Mouse (Mus musculus): ENCODE data around the gene Mthfd1l. TPM values are rescaled to one million over a fixed set of nuclear protein-coding genes. Genes with fewer than 3 reads are reported as not detected.

Mthfd1l gene
- 1 to 10 TPM; 2.0 to 2.5 TPM for total RNA-seq (2021)
- long read RNA-seq, experiment 1, partial matches to known transcripts: 1 of 3 reads
- long read RNA-seq, experiment 1, other reads (novel, unspliced or antisense): 1 of 3 reads
- long read RNA-seq, experiment 2, partial matches to known transcripts: 1 of 3 reads
- long read RNA-seq, experiment 2, other reads (novel, unspliced or antisense): 1 of 3 reads

- intact Hi-C loops (cut with DNase I; ENCODE audit: low total_unique reads): no loop called here
- DNase-seq: peak; percentile 80
Measured at GRCm38 (mm10) chr10:3972981-3973588, at the start of gene Mthfd1l. Mthfd1l (plus strand) TSS chr10:3973118.

DNA sequence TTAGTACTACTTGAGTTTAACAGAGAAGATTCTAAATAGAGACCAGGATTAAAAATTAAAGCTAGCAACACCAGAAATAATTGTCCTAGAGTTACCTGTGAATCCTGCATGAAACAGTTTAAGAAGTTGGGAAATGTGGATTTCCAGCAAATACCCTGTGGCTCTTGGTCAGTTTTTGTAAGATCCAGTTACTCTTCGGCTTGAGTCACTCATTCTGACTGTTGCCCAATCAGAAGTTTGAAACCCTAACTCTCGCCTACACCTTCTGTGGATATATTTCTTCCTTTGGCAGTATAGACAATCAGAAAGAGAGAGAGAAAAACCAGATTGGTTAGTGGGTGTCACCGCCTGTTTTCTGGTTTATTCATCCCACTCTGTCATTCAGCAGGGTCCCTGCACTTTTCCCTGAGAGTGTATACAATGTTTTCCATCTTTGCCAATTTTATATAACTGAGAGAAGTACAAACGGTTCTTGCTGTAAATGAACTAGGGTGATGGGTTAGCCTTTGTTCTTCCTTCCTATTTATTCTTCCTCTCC is 44.8 kb upstream of the Mthfd1l start:
- no peak for DNase-seq
- intact Hi-C loops (cut with DNase I; ENCODE audit: low total_unique reads): no loop called here

- DNase-seq: no peak
- intact Hi-C loops (cut with DNase I; ENCODE audit: low total_unique reads): no loop called here
Measured at GRCm38 (mm10) chr10:3931831-3932230, 41.1 kb upstream of the Mthfd1l start.

DNA sequence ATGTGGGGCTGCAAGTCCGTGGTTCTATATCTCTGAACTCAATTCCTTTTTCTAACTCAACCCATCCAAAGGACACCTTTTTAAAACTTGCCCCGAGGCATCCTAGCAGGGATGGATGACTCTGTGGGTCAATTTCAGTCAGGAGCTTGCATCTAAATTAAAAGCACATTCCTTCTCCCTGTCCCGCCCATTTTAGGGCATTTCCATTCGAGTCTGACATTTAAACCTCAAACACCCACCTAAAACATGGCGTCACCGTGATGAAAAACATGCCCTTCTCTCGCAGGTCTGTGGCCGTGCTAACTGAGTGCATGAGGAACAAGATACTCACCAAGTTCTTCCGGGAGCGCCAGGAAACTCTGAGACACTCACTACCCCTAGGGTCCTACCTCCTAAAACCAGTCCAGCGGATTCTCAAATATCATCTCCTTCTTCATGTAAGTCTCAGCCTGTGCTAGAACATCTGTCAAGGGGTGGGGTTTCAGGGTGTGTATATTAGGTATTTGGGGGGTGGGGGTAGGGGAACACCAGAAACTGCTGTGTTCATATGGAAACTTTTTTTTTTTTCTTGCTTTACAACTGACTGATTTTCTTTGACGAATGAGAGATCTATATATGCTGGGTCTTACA is 39.5 kb upstream of the Mthfd1l start:
- intact Hi-C loops (cut with DNase I; ENCODE audit: low total_unique reads): no loop called here
- no peak for DNase-seq

DNA sequence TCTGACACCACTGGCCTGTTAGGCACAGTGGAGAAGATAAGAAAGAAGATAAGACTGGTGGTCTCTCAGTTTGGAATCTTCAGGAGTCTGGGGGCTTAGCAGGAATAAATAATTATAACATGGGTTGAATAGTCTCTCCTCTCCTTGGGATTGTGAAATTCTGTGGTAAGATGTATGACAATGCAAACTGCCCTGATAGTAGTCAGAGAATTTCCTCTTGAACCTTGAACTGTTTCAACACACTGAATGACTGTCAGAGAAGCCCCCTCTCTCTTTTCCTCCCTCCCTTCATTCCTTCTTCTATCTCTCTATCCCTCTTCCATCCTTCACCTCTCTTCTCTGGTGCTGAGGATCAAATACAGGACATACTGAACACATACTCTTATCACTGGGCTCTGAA is 36.1 kb upstream of the Mthfd1l start:
- intact Hi-C loops (cut with DNase I; ENCODE audit: low total_unique reads): no loop called here
- no peak for DNase-seq

DNA sequence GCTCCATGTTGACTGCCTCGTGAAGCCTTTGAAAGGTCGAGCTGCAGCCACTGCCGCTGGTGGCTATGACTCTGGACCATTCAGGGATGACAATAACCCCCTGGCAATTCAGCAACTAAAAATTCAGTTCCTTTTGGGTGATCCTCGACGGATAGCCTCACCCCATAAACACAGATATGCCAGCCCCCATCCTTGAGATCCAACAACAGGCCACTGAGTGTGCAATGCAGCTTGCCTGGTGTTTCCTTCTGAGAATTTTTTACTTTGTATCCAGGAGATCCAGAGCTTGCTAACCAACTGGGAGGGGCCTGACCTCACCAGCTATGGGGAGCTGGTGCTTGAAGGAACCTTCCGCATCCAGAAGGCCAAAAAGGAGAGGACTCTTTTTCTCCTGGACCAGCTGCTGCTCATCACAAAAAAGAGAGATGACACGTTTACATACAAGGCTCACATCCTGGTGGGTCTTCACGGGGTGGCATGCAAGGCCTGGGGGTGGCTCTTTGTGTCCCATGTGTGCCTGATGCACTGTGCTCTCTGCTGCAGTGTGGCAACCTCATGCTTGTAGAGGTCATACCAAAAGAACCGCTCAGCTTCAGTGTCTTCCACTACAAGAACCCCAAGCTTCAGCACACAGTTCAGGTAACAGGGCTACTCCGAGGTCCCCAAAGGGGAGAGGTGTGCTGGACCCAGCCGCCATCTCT is 32.9 kb upstream of the Mthfd1l start:
- no peak for DNase-seq
- intact Hi-C loops (cut with DNase I; ENCODE audit: low total_unique reads): loop anchor here (5.0 kb wide), 1 partner anchor 608 kb away; no protein-coding TSS in a partner anchor

DNA sequence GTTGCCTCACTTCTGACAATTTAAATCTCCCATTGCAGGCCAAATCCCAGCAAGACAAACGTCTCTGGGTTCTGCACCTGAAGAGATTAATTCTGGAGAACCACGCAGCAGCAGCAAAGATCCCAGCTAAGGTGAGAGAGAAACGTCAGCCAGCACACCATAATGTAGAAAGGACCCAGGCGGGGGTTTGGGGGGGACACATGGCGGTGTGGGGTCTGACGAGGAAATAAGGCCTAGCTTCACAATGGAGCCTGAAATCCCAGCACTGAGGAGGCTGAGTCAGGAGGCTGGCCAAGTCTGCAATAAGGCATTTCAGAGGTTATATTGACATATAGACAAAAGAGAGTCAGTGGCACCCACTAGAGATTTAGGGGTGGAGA is 32.3 kb upstream of the Mthfd1l start:
- DNase-seq: no peak
- intact Hi-C loops (cut with DNase I; ENCODE audit: low total_unique reads): loop anchor here (5.0 kb wide), 1 partner anchor 608 kb away; no protein-coding TSS in a partner anchor

DNA sequence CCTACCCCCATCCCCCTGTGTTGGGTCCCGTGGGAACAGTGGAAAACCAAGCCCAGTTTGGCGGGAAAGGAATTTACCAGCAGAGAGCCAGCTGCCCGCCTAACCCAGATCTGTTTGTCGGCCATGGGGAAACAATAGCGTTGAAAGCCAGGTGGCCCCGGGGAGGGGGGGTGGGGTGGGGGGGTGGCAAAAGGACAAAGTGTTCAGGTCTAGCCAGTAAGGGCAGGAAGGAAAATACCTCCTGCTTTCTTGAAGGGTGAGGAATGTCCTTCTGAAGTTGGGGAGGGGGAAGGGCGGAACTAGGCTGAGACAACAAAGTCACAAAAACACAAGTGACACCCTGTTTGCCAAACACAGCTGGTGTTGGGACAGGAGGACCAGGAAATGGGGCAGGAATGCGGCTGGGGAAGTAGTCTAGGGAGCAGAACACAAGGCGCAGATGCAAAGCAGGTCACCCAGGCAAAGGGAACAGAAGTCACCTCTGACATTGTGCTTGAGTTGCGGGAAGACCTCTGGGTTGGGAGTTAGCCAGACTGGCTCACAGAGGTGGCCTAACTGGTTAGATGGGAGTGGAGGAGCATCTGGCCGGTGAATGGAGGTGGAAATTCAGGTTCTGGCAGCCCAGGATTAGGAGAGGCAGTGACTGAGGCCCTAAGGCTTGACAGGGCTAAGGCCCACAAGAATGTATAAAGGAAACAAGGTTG is 31.7 kb upstream of the Mthfd1l start:
- intact Hi-C loops (cut with DNase I; ENCODE audit: low total_unique reads): loop anchor here (5.0 kb wide), 1 partner anchor 609 kb away; no protein-coding TSS in a partner anchor
- DNase-seq: peak; percentile 26

GRCm38 (mm10) chr10:3942289-3942688 is 30.6 kb upstream of the Mthfd1l start:
- DNase-seq: no peak
- intact Hi-C loops (cut with DNase I; ENCODE audit: low total_unique reads): loop anchor here (5.0 kb wide), 1 partner anchor 610 kb away; no protein-coding TSS in a partner anchor

DNA sequence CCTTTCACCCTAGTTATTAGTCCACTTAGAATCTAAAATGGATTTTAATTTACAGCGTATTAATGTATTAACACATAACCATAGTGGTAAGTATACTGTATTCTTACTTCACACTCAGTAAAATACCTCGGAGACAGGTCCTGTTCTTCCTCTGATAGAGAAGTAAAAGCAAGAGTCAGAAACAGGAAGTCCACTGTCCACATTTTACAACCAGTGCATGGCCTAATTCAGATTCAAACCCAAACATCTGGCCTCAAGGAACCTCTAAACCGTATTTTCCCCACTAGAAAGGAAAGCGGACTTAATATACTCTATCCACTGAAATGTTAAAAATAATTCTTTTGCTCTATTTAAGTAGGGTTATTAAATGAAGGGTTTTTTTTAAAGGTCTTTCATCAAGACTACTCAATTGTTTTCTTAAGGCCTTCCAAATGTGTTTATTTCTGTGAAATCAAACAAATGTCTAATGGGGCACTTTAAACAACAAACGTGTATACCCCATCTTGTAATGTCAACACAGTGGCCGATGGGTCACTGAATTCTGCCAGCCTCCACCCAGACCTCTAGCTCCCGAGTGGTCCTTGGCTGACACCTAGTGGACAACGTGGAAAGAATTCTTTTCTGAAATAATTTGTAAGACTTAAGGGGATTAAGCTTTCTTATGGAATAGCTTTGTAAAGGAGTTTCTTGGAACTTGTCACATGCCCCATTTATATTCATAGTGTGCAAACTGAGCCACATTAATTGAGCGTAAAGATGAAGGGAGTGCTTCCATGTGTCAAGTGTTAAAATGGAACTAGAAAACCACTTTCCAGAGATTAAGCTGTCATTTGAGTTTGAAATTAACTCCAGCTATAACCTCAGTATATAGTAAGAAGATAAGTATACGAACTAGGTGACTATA is 29.2 kb upstream of the Mthfd1l start:
- peak; percentile 68 for DNase-seq
- intact Hi-C loops (cut with DNase I; ENCODE audit: low total_unique reads): loop anchor here (2.0 to 5.0 kb wide), 2 partner anchors 407 to 611 kb away; no protein-coding TSS in a partner anchor

- no peak for DNase-seq
- intact Hi-C loops (cut with DNase I; ENCODE audit: low total_unique reads): loop anchor here (5.0 kb wide), 1 partner anchor 385 kb away; no protein-coding TSS in a partner anchor
Measured at GRCm38 (mm10) chr10:3946871-3947270, 26.0 kb upstream of the Mthfd1l start.

DNA sequence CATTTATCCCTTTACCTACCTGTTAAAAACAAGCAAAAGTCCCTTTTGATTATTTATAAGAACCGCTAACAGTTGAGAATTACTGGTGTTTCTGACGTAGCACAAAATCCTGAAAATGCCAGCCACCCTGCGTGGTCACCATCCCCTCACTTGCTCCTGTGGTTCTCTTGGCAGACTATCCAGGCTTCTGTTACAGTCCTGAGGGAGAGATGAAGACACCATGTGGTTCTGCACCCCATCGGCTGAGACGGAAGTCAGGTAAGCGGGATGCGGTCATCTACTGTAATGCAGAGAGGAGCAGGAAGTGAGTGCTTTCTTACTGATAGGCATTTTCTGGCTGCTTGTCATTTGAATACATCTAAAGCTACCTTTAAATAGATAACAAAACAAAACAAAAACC is 25.6 kb upstream of the Mthfd1l start:
- intact Hi-C loops (cut with DNase I; ENCODE audit: low total_unique reads): loop anchor here (5.0 kb wide), 1 partner anchor 385 kb away; no protein-coding TSS in a partner anchor
- DNase-seq: no peak

GRCm38 (mm10) chr10:3949306-3949705 is 23.6 kb upstream of the Mthfd1l start:
- intact Hi-C loops (cut with DNase I; ENCODE audit: low total_unique reads): loop anchor here (5.0 kb wide), 1 partner anchor 387 kb away; no protein-coding TSS in a partner anchor
- DNase-seq: no peak

- intact Hi-C loops (cut with DNase I; ENCODE audit: low total_unique reads): no loop called here
- DNase-seq: no peak
Measured at GRCm38 (mm10) chr10:3956471-3956870, 16.4 kb upstream of the Mthfd1l start.

GRCm38 (mm10) chr10:3958591-3958990 is 14.3 kb upstream of the Mthfd1l start:
- no peak for DNase-seq
- intact Hi-C loops (cut with DNase I; ENCODE audit: low total_unique reads): no loop called here

GRCm38 (mm10) chr10:3969026-3969425 is 3.9 kb upstream of the Mthfd1l start:
- no peak for DNase-seq
- intact Hi-C loops (cut with DNase I; ENCODE audit: low total_unique reads): no loop called here

GRCm38 (mm10) chr10:3972237-3972636 is 681 bp upstream of the Mthfd1l start:
- intact Hi-C loops (cut with DNase I; ENCODE audit: low total_unique reads): no loop called here
- no peak for DNase-seq

DNA sequence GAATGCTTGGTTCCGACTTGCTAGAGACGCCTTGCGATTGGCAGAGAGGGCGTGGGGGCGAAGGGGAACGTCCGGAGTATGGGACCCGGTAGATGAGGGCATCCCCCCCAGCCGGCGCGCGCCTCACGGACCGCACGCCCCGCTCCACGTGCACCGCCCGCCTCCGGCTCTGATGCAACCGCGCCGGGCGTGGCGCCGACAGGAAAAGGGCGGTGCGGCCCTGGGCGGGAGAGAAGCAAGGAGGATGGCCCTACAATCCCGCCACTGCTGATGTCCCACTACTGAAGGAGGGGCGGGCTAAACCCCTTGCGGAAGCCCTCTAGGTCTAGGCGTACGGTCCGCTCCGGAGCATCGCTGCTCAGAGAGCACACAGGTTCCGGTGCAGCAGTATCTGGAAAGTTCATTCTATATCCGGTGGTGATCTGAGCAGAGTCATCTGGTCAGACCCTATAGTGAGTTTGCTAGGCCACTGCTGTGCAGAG is 712 bp downstream of the Mthfd1l start:
- intact Hi-C loops (cut with DNase I; ENCODE audit: low total_unique reads): no loop called here
- DNase-seq: peak; percentile 90

All from gastrocnemius, postnatal 14 days (tissue).